Mouse (Mus musculus) gastrocnemius, postnatal 4 days (tissue): ENCODE measurements around the gene Sema5a. TPM values are rescaled to one million over a fixed set of nuclear protein-coding genes. Genes with fewer than 3 reads are reported as not detected.

Experiments used
- DNase-seq, 2 experiments: peaks; one replicate each; pipeline ENCODE4 v3.0.0; 2021 to 2022; ENCODE audit warnings: low spot score in 2 of 2, mixed read lengths in 2 of 2
- total RNA-seq, 2 experiments: library from RNA; stranded (reverse); gene quantifications; 2 replicates each; pipeline ENCODE4 v1.2.3; 2021

The Sema5a gene
- total RNA-seq, 2 experiments from 2014 or later, result 43.0 to 43.4 TPM

DNA sequence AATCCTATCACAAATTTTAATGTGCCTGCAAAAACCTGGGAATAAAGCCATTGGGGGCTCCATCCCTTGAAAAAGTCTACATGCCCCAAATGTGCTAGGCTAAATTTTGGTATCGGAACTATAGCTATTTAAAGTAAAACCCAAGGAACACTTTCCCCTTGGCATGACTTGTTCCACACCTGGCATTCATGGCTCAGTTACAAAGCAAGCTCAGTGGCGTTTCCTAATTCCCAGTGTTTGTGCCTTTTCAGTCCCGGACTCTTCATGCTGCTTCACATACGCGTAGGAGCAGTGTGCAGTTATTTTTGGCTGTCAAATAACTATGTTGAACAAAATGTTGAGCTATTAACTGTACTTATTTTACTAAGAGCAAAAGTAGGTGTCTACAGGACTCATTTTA, 104.7 kb downstream of the Sema5a start:
- DNase-seq, result no peak

GRCm38 (mm10) chr15:32352995-32353394, 108.4 kb downstream of the Sema5a start:
- no peak for DNase-seq

- no peak for DNase-seq
These were observed 108.9 kb downstream of the Sema5a start for GRCm38 (mm10) chr15:32353513-32353912.

DNA sequence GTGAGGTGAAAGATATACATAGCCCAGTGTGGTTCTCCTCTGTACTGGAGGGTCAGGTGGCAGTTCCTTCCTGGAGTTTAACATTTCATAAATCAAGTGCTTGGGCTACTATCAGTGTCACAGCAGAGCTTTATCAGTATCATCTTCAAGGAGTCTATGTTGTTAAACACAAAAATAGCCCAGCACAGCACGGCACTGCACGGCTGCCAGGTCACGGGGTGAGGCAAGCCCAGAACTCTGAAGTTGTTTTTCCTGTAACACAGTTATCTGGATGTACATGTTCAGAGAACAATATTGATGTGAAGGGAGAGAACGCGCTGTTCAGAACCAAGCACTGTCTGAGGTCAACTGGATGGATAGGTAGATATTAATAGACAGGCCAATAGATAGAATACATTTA, 112.2 kb downstream of the Sema5a start:
- DNase-seq, result no peak

GRCm38 (mm10) chr15:32367841-32368240, 123.2 kb downstream of the Sema5a start:
- no peak for DNase-seq

GRCm38 (mm10) chr15:32370914-32371313, 126.3 kb downstream of the Sema5a start:
- DNase-seq, result no peak

GRCm38 (mm10) chr15:32371385-32371784, 126.8 kb downstream of the Sema5a start:
- no peak for DNase-seq

GRCm38 (mm10) chr15:32376326-32376725, 131.7 kb downstream of the Sema5a start:
- DNase-seq, result no peak

DNA sequence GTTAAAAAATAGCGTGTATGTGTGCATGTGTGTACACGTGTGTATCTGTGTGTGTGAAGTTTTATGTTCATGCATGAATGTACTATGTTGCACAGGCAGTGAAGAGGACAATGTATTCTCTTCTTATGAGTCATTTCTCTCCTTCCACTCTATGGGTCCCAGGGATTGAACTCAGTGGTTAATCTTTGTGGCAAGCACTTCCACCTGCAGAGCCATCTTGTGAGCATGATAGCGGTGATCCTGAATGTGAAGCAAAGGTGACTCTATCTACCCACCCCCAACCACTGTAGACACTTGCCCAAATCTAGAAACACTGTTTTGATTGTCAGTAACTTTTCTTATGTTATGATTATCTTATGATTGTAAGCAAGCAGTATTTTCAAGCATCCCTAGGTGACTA, 133.2 kb downstream of the Sema5a start:
- DNase-seq, result no peak

- DNase-seq, result no peak
These were observed 135.7 kb downstream of the Sema5a start for GRCm38 (mm10) chr15:32380311-32380710.

- DNase-seq, result no peak
These were observed 138.4 kb downstream of the Sema5a start for GRCm38 (mm10) chr15:32382930-32383481.

DNA sequence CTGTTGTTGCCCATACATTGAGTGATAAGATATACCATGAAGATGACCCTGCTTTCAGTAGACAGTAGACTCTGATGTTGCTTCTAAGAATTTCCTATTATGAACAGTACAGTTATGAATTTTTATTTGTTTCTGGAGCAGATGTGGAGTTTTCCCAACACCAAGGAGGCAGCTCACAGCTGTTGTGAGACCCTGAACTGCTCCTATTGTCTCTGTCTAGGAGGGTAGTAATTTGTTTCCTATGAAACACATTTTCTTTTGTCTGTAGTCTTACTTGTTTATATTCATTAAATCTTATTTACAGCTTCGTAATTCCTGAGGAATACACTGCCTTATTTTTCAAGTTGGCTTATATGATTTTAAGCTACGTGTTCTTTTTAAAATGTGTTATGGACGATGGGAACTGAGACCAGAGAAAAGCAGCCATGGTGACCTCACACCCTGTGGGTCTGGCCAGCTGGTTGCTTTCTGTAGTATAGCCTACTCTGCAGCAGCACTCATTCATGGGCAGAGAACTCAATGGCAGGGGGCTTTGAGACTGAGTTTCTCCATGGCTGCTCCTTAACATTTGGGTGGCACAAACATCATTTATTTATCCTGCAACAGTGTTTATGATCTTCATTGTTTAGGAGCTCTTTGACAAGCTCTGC, 151.8 kb downstream of the Sema5a start:
- DNase-seq, result no peak

- DNase-seq, result no peak
These were observed 152.5 kb downstream of the Sema5a start for GRCm38 (mm10) chr15:32397064-32397463.

DNA sequence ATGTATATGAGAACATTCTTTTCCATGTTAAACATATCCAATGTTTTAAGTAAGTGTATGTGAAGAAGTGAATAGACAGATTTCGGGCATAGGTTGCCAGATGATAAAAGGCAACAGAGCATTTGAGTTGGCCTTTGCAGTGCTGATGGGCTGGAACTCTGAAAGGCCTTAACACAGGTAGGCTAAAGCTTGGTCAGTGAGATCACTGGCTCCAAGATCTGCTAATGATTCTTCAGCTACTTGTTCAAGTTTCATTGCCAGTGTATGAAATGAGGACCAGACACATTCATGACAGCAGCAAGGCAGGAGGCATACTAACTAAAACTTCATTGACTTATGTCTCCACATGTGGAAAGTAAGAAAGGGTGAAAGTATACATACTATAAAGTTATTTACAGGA, 154.1 kb downstream of the Sema5a start:
- DNase-seq, result no peak

DNA sequence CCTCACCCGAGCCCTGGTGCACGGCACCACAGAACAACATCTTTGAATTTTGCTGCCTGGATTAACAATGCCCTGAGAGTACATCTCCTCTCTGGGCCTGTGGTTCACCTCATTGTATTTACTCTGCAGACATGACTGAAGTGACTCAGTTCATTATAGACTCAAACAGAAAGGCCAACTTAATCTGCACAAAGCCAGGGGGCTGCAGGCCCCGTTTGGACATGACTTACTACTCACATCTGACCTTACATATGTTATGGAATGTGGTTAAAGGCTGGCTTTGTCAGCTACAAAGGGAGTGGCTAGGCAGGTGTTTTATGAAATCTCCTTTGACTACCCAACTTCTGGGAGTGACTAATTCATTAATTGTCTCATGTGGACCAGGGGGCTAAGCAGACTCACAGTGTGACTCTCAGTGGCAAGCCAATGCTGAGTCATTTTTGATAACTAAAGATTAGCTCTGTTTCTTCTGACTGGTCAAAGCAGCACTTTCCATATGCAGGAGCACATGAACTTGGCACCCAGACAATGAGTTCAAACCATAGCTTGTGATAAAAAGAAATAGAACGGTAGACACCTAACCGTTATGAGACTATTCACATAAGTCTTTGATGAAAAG, 157.4 kb downstream of the Sema5a start:
- no peak for DNase-seq

- no peak for DNase-seq
These were observed 158.7 kb downstream of the Sema5a start for GRCm38 (mm10) chr15:32403321-32403720.

- DNase-seq, result no peak
These were observed 161.8 kb downstream of the Sema5a start for GRCm38 (mm10) chr15:32406436-32406835.

- no peak for DNase-seq
These were observed 163.2 kb downstream of the Sema5a start for GRCm38 (mm10) chr15:32407766-32408165.

- DNase-seq, result no peak
These were observed 171.7 kb downstream of the Sema5a start for GRCm38 (mm10) chr15:32416291-32416690.

- no peak for DNase-seq
These were observed 178.0 kb downstream of the Sema5a start for GRCm38 (mm10) chr15:32422631-32423030.

DNA sequence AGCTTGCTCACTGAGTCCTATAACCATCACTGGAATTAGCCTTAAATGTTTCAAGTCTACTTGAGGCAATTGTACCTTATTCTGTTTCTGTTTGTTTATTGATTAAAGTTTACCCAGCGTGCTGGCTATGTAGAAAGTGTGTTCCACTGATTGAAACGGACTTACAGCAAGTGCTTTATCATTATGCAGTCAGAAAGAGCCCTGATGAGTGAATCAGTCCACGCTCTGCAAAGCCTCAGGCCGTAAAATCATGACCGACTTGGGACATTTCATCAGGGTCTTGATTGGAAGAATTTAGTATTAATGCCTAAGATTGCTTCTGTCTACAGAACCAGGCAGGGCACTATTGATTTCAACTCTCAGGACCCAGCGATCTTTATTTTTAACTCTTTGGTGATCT, 178.5 kb downstream of the Sema5a start:
- no peak for DNase-seq

GRCm38 (mm10) chr15:32427188-32427924, 182.7 kb downstream of the Sema5a start:
- DNase-seq, result no peak
